Mouse (Mus musculus) limb, embryonic 11.5 days (tissue): ENCODE measurements around the gene Sema4d. TPM values are rescaled to one million over a fixed set of nuclear protein-coding genes. Genes with fewer than 3 reads are reported as not detected.
"Not testable (repeated sequence)": the region's sequence is repeated elsewhere in the genome, so short reads cannot be mapped to it uniquely, and the experiment has no call there.

Source experiments
- ATAC-seq: fragments of 200-750 bp; cut with Nextera tagmentation; 2 replicates; pipeline ENCODE4 v1.8.0; 2017; ENCODE audit warnings: low read depth; ENCODE audit not compliant: insufficient number of reproducible peaks, low FRiP score, low TSS enrichment
- DNase-seq: peaks from one replicate; pipeline ENCODE4 v3.0.0-alpha.2; 2015; ENCODE audit warnings: low spot score
- H3K27ac ChIP-seq: fragments of 300-500 bp; sonication (generic); replicated peaks from 2 replicates; pipeline ENCODE4 v1.5.1; 2014; ENCODE audit warnings: low read depth, mild to moderate bottlenecking, low read length
- H3K27me3 ChIP-seq: fragments of 300-500 bp; sonication (generic); 2 replicates; pipeline ENCODE4 v1.6.1; 2014; ENCODE audit warnings: mild to moderate bottlenecking, low read length, mixed read lengths; ENCODE audit not compliant: control insufficient read depth, insufficient read depth
- H3K36me3 ChIP-seq: fragments of 300-500 bp; sonication (generic); 2 replicates; pipeline ENCODE4 v1.6.1; 2014; ENCODE audit warnings: mild to moderate bottlenecking, low read length, moderate library complexity, mixed read lengths; ENCODE audit not compliant: control insufficient read depth, insufficient read depth
- H3K4me1 ChIP-seq: fragments of 300-500 bp; sonication (generic); 2 replicates; pipeline ENCODE4 v1.6.1; 2014; ENCODE audit warnings: low read length, mixed read lengths; ENCODE audit not compliant: control insufficient read depth, insufficient read depth
- H3K4me2 ChIP-seq: fragments of 300-500 bp; sonication (generic); 2 replicates; pipeline ENCODE4 v1.6.1; 2014; ENCODE audit warnings: low read depth, mild to moderate bottlenecking, moderate library complexity; ENCODE audit not compliant: severe bottlenecking
- H3K4me3 ChIP-seq: fragments of 300-500 bp; sonication (generic); 2 replicates; pipeline ENCODE4 v1.5.1; 2014; ENCODE audit warnings: low read depth, low read length
- H3K9ac ChIP-seq: fragments of 300-500 bp; sonication (generic); 2 replicates; pipeline ENCODE4 v1.6.1; 2014; ENCODE audit warnings: mild to moderate bottlenecking, low read length
- H3K9me3 ChIP-seq: fragments of 300-500 bp; sonication (generic); 2 replicates; pipeline ENCODE4 v1.6.1; 2016; ENCODE audit warnings: low read length; ENCODE audit not compliant: control insufficient read depth
- WGBS: fragments of 180-500 bp; shearing (Covaris S2); extraction: QIAGEN DNeasy Blood & Tissue Kit; methylation state at CpG from one replicate; pipeline ENCODE4 v1.1.7; 2014; 5-methylcytosine and 5-hydroxymethylcytosine counted together
- polyA plus RNA-seq: library from polyadenylated mRNA; unstranded; fragments of >200 nt; fragmentation: Nextera tagmentation; extraction: Ambion mirVana; gene quantifications from 2 replicates; pipeline ENCODE4 v1.2.1, GENCODE M21; 2014

The Sema4d gene
- polyA plus RNA-seq, 1 experiment from 2014 or later: 5.3 TPM

DNA sequence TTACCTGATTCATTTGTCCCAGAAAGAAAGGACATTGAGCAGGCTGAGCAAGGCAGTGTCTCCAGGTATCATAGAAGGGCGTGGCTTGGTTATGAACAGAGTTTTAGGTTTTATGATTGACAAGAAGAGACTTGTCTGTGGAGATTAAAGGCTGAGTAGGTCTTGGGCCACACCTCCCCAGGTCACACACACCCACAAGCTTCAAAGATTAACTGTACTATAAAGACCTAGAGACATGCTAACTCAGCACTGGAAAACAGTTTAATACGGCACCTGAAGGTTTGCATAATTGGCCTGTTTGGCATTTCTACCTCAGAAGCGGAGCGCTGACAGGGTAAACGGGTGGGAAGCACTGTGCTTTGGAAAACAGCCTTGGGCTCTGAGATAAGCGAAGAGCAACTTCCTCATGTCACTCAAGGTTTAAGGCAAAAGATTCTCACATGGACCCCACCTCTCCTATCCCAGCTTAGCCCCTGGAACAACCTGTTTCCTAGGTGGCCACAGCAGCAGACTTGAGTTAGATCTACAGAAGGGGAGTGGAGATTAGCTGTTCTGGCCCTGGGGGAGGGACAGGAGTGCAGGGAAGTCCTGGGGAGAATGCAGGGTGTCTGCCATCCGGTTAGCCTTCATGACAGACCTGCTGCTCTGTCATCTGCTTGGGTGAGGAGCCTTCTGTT is 108.1 kb downstream of the Sema4d start:
- Histone ChIP-seq H3K4me1 (no peaks in the 10 kb centered on the region), H3K4me3 (no peak overlapping the region), H3K9me3 (no peaks in the 10 kb centered on the region), H3K4me2 (no peak overlapping the region), H3K27me3 (no peaks in the 10 kb centered on the region), H3K9ac (no peak overlapping the region), H3K36me3 (peaks cover 29% of the 10 kb centered on the region), H3K27ac (no peak overlapping the region)
- 87% methylated on average over 7 of the region's 7 CpGs for WGBS
- ATAC-seq: no peak
- no peak for DNase-seq

DNA sequence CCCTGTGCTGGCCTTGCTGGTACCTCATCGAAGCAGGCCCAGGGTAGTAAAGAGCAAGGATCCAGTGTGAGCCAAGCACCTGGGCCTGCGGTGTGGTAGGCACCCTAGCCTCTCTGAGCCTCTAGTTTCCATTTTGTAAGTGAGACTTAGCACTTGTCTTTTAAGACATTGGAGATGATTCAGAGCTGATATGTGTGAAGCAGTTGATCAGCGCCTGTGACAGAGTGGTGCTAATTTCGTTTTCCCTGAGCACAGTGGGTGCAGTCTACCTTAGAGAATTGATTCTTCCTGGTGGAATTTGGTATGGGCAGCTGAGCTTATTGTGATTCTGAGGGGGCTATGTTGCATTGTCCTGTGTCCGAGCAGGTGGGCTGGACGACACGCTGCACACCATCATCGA is 111.9 kb downstream of the Sema4d start:
- no peak overlapping the region for H3K4me3 ChIP-seq
- no peak overlapping the region for H3K27ac ChIP-seq
- no peaks in the 10 kb centered on the region for H3K9me3 ChIP-seq
- ATAC-seq (no peak), DNase-seq (no peak)
- no peaks in the 10 kb centered on the region for H3K4me1 ChIP-seq
- peaks cover 34% of the 10 kb centered on the region for H3K36me3 ChIP-seq
- WGBS: 98% methylated on average over 8 of the region's 8 CpGs
- H3K4me2 ChIP-seq: no peak overlapping the region
- no peak overlapping the region for H3K9ac ChIP-seq
- H3K27me3 ChIP-seq: no peaks in the 10 kb centered on the region

DNA sequence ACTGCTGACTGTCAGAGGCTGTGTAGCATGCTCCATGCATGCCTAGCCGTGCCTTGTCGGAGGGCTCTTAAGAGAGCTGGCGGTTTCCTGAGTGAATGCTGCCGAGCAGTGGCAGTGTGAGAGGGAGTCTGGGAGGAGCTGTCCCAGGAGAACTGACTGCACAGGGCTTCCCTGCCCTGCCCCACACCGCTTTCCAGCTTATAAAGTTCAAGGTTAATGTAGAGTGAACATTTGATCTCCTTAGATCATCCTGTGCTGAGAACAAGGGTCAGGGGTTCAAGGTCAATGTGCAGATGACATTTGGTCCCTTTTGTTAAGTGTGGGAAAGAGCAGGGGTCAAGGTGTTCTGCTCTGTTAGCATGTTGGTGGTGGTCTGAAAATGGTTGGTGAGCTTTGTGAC is 112.5 kb downstream of the Sema4d start:
- no peaks in the 10 kb centered on the region for H3K27me3 ChIP-seq
- 88% methylated on average over 5 of the region's 5 CpGs for WGBS
- DNase-seq: no peak

DNA sequence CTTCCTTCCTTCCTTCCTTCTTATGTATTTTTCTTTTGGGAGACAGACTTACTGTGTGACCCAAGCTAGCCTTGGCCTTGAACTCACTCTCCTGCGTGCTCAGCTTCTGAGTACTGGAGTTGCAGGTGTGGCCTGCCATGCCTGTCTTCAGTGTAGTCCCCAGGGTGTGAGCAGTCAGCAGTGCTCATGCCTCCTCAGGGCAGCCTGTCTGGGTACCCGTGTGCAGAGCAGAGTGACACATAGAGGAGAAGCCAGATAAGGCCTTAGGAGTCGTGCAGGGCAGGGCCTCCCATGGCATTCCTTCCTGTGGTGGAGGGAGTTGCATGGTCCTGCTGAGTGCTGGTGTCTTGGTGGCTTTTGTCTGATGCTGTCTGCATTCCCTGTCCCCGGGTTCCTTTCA is 114.2 kb downstream of the Sema4d start:
- Histone ChIP-seq H3K36me3 (peaks cover 42% of the 10 kb centered on the region), H3K27ac (no peak overlapping the region), H3K9ac (no peak overlapping the region), H3K4me2 (no peak overlapping the region), H3K27me3 (no peaks in the 10 kb centered on the region), H3K4me3 (no peak overlapping the region), H3K4me1 (no peaks in the 10 kb centered on the region), H3K9me3 (no peaks in the 10 kb centered on the region)
- ATAC-seq (no peak), DNase-seq (no peak)
- 78% methylated on average over 4 of the region's 4 CpGs for WGBS

More for the DNA sequence above, 112.5 kb downstream of the Sema4d start:
- peaks cover 37% of the 10 kb centered on the region for H3K36me3 ChIP-seq
- H3K27ac ChIP-seq: no peak overlapping the region
- H3K4me3 ChIP-seq: no peak overlapping the region
- no peaks in the 10 kb centered on the region for H3K4me1 ChIP-seq
- H3K4me2 ChIP-seq: no peak overlapping the region
- ATAC-seq: no peak
- no peaks in the 10 kb centered on the region for H3K9me3 ChIP-seq
- no peak overlapping the region for H3K9ac ChIP-seq

DNA sequence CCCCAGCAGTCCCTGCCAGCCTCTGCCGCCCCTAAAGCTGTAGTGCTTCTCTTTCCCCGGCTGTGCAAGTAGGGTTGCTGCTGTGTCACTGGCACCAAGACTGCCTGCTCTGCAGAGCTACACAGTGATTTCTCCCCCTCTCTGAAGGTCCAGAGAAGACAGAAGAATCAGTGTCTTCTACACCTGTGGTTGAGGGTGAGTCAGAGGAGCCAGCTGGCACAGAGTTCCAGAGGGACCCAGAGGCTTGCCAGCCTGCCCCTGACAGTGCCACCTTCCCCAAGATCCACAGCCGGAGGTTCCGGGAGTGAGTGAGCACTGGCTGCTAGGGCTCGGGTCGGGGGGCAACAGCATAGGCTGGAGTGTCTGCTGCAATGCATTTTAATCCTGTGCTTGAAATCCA is 114.9 kb downstream of the Sema4d start:
- Histone ChIP-seq H3K4me3 (no peak overlapping the region), H3K36me3 (peaks cover 46% of the 10 kb centered on the region), H3K27ac (no peak overlapping the region), H3K9me3 (no peaks in the 10 kb centered on the region), H3K27me3 (no peaks in the 10 kb centered on the region), H3K4me1 (no peaks in the 10 kb centered on the region), H3K9ac (no peak overlapping the region), H3K4me2 (no peak overlapping the region)
- WGBS: 90% methylated on average over 6 of the region's 6 CpGs
- ATAC-seq (no peak), DNase-seq (no peak)

GRCm38 (mm10) chr13:51677630-51678185 is 115.8 kb downstream of the Sema4d start:
- Histone ChIP-seq H3K9ac (no peak overlapping the region), H3K27me3 (no peaks in the 10 kb centered on the region), H3K4me2 (no peak overlapping the region), H3K27ac (no peak overlapping the region), H3K4me3 (no peak overlapping the region), H3K4me1 (no peaks in the 10 kb centered on the region), H3K36me3 (peaks cover 43% of the 10 kb centered on the region), H3K9me3 (no peaks in the 10 kb centered on the region)
- no peak for DNase-seq
- no peak for ATAC-seq
- 90% methylated on average over 7 of the region's 7 CpGs for WGBS

DNA sequence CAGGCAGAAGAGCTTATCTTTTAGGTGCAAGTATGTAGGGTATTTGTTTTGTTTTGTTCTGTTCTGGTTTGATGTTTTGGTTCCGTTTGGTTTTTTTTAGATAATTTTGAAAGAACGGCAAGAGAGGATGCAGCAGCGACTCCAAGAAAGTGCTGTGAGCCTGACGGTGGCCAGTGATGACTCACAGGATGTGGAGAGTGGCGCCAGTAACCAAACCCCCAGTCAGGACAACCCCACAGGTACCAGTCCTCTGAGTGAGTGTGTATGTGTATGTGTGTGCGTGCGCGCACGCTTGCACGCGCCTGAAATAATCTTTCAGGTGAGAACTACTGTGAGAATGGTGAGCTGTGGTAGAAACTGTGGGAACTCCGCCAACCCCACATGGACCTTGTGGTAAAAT is 116.5 kb downstream of the Sema4d start:
- DNase-seq (no peak), ATAC-seq (no peak)
- Histone ChIP-seq H3K4me3 (no peak overlapping the region), H3K9ac (no peak overlapping the region), H3K36me3 (peaks cover 40% of the 10 kb centered on the region), H3K4me2 (no peak overlapping the region), H3K27me3 (no peaks in the 10 kb centered on the region), H3K27ac (no peak overlapping the region), H3K9me3 (no peaks in the 10 kb centered on the region), H3K4me1 (no peaks in the 10 kb centered on the region)
- 95% methylated on average over 12 of the region's 12 CpGs for WGBS

DNA sequence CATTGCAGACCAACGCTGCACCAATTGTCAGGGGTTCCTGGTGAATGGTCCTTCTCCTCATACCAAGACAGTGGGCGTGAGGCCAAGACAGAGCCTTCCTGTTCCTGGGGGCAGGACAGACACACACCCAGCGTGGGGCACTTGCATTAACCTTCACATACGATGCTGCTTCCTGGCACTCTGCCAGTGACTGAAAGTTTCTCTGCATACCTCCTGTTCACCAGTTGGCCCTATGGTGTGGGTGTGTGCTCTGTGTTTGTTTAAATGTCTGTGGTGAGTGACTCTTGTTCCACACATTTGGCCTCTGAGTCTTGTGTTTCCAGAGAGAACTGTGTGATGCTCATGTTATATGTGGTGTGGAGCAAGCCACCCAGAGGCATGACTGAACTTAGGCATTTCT is 116.9 kb downstream of the Sema4d start:
- WGBS: 92% methylated on average over 4 of the region's 4 CpGs
- Histone ChIP-seq H3K9ac (no peak overlapping the region), H3K27ac (no peak overlapping the region), H3K9me3 (no peaks in the 10 kb centered on the region), H3K4me2 (no peak overlapping the region), H3K36me3 (peaks cover 42% of the 10 kb centered on the region), H3K4me3 (no peak overlapping the region), H3K27me3 (no peaks in the 10 kb centered on the region), H3K4me1 (no peaks in the 10 kb centered on the region)
- DNase-seq (no peak), ATAC-seq (no peak)

DNA sequence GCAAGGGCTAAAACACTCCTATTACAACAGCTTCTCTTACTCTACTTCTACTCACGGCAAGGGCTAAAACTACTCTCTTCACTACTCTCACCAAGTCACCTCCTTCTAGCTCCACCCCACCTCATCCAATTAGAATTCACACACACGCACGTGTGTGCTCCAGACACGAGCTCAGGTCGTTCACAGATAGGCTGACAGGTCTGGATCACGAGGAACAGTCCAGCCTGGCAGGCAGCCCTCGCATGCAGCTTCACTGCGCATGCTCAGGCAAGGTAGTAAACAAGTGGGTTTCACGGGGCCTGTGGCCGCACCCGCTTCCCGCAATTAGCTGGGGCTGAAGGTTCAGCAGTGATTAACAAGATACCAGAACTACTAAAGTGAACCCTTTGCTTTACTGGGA is 125.4 kb downstream of the Sema4d start:
- not testable (repeated sequence) for DNase-seq, H3K9ac ChIP-seq, H3K27me3 ChIP-seq, H3K4me2 ChIP-seq, H3K4me3 ChIP-seq, ATAC-seq, H3K27ac ChIP-seq, H3K4me1 ChIP-seq, H3K9me3 ChIP-seq
- H3K36me3 ChIP-seq: peaks cover 21% of the 10 kb centered on the region
- 89% methylated on average over 12 of the region's 12 CpGs for WGBS
